Mouse (Mus musculus) bone marrow macrophage, adult 2 months (primary cell): ENCODE results near the gene 2310034G01Rik.

Experiments
- CTCF ChIP-seq: IDR thresholded peaks from 2 replicates; pipeline ENCODE4 v1.5.1; 2012; ENCODE audit warnings: low read depth, mild to moderate bottlenecking, low read length, moderate library complexity
- POLR2A ChIP-seq: IDR thresholded peaks from 2 replicates; pipeline ENCODE4 v1.6.1; 2012; ENCODE audit warnings: mild to moderate bottlenecking, low read depth, low read length, borderline replicate concordance

DNA sequence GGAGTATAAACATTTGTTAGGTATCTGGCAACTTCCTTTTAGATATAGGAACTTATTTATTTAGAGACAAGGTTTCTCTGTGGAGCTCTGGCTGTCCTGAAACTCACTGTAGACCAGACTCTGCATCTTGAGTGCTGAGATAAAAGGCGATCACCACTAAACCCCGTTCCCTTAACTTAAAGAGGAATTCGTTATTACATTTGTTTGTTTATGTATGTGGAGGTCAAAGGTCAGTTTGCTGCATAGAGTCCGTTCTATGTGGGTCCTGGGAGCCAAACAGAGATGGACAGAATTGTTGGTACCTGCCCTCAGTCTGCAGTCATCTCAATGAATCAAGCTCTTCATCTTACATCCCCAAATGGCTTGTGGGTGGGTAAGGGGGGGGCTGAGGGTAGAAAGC is 25.8 kb upstream of the 2310034G01Rik start:
- TF ChIP-seq CTCF = no peak
- no peak for TF ChIP-seq POLR2A
